Mouse (Mus musculus) liver, adult (tissue): ENCODE data around the gene Dock8.

Experiments used
- GATA4 ChIP-seq: IDR thresholded peaks from 2 replicates; pipeline ENCODE4 v1.6.1; 2014; ENCODE audit warnings: mild to moderate bottlenecking, low read length; ENCODE audit not compliant: insufficient replicate concordance

Dock8 gene

GRCm38 (mm10) chr19:24990138-24990822 is 9.1 kb upstream of the Dock8 start:
- TF ChIP-seq GATA4, result peak; percentile 56; the same call in 1 of the 2 replicates

GRCm38 (mm10) chr19:24993526-24993925 is 5.8 kb upstream of the Dock8 start:
- TF ChIP-seq GATA4, result no peak

- no peak for TF ChIP-seq GATA4
Measured at GRCm38 (mm10) chr19:24994900-24995299, 4.4 kb upstream of the Dock8 start.

- TF ChIP-seq GATA4, result no peak
Measured at GRCm38 (mm10) chr19:24996815-24997704, 2.3 kb upstream of the Dock8 start.

- TF ChIP-seq GATA4, result no peak
Measured at GRCm38 (mm10) chr19:24998561-24998960, 773 bp upstream of the Dock8 start.

GRCm38 (mm10) chr19:25000153-25000552 is 819 bp downstream of the Dock8 start:
- peak; percentile 55; the same call in 1 of the 2 replicates for TF ChIP-seq GATA4

- TF ChIP-seq GATA4, result no peak
Measured at GRCm38 (mm10) chr19:25002032-25002431, 2.7 kb downstream of the Dock8 start.

GRCm38 (mm10) chr19:25002828-25003227 is 3.5 kb downstream of the Dock8 start:
- no peak for TF ChIP-seq GATA4

- TF ChIP-seq GATA4, result no peak
Measured at GRCm38 (mm10) chr19:25003810-25004209, 4.5 kb downstream of the Dock8 start.

GRCm38 (mm10) chr19:25006686-25007085 is 7.4 kb downstream of the Dock8 start:
- TF ChIP-seq GATA4, result no peak

- no peak for TF ChIP-seq GATA4
Measured at GRCm38 (mm10) chr19:25008509-25008908, 9.2 kb downstream of the Dock8 start.

- no peak for TF ChIP-seq GATA4
Measured at GRCm38 (mm10) chr19:25022766-25023165, 23.4 kb downstream of the Dock8 start.

GRCm38 (mm10) chr19:25031765-25032164 is 32.4 kb downstream of the Dock8 start:
- TF ChIP-seq GATA4, result no peak

- TF ChIP-seq GATA4, result no peak
Measured at GRCm38 (mm10) chr19:25035825-25036224, 36.5 kb downstream of the Dock8 start.

- TF ChIP-seq GATA4, result no peak
Measured at GRCm38 (mm10) chr19:25036784-25037183, 37.5 kb downstream of the Dock8 start.

GRCm38 (mm10) chr19:25037249-25037648 is 37.9 kb downstream of the Dock8 start:
- TF ChIP-seq GATA4, result no peak
